Mouse (Mus musculus): ENCODE measurements at regions not wholly inside any gene's neighbourhood (a gene's known extent, or its start where the extent isn't known, plus 50 kb on each side); places are given as distances from the start of the nearest gene placed in this dataset.

DNA sequence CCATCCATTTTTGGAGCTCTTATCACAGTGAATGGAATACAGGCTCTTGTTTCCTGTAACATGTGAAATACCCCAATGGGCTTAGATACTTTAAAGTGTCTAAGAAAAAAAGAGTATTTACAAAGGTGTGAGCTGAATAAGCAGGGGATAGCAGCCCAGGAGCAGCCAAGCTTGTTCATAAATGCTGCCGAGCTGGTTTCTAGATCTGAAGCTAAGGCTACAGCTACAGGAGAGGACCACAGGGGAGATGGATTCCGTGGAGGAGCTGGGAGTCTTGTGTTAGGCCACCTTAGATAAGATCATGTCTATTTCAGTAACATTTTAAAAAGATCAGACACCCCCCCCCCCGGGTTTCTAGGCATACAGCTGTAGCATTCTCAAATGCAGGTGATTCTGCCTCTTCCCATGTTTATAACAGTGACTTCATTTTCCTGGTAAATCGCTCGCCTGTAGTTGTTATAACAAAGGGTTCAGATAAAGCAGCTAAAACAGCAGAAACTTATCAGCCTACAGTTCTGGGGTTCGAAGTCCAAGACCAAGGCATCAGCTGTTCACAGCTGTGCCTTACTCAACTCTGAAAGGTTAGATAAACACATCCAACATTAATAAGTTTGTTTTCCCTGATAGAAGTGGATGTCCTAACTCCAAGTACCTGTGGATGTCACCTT lies 131.9 kb downstream of the Tex36 start:
- in situ Hi-C loops (cut with MboI, MseI): loop anchor here in 1 of 2 experiments (10.0 kb wide), 1 partner anchor 435 kb away; no protein-coding TSS in a partner anchor

DNA sequence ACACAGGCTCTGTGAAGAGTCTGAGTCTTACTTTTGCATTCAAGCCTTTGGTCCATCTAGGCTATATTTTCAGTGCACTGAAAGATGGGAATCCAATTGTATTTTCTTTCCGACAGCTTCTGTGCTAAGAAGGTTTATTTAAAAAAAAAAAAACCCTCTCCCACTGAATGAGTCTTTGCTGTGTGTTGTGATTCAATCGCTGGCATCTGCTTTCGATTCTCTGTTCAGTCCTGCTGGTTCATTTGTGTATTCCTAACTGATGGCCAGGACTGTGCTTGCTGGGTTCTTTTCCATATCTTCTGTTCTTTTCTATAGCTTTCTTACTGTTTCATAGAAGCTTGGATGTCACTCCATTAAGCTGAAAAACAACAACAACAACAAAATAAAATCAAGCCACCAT lies 132.9 kb downstream of the Tex36 start:
- in situ Hi-C loops (cut with MboI, MseI): no loop called here

DNA sequence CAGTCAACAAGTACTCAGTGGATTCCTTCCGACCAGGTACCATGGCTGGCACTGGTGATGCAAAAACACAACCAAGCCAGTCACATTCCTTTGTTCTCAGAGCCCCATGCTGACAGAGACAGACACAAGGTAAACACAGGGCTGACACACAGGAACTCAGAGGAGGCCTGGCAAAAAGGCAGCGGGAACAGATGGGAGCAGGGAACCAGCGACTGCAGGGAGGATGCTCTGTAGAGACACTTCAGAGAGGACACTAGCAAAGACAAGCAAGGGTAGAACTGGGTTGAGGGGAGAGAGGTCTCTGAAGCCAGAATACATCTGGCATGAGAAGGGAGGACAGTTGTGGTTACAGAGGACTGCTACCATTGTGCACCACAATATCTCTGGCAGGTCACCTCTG lies 133.6 kb downstream of the Tex36 start:
- in situ Hi-C loops (cut with MboI, MseI): no loop called here

DNA sequence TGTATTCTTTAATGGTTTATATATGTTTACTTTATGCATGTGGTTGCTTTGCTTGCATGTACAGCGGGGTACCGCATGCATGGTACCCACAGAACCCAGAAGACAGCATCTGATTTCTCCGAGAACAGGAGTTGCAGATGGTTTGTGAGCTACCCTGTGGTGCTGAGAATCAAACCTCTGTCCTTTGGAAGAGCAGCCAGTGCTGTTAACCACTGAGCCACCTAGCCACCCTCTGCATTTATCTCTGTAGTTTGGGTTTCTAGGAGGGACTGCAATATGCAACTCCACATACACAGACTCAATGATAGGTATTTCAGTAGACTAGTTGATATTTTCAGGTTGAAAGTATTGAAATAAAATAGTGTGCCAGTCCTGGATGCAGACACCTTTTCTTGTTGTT lies 134.4 kb downstream of the Tex36 start:
- in situ Hi-C loops (cut with MboI, MseI): no loop called here

DNA sequence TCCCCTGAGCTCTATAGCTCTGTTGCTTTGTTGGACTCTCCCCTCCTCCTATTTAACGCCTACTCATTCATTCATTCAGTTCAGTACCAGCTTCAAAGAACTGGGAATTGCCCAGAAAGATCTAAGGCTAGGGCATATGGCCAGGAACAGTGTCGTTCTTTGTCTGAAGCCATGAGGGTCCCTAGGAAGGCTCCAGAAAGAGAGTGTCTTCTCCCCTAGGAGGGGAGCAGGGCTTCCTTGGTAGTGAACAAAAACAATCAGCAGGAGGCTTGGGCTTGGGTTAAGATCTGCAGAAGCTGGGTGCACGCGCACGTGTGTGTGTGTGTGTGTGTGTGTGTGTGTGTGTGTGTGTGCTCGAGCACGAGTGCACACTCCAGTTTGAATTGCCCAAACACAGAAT lies 142.7 kb downstream of the Tex36 start:
- in situ Hi-C loops (cut with MboI, MseI): no loop called here

DNA sequence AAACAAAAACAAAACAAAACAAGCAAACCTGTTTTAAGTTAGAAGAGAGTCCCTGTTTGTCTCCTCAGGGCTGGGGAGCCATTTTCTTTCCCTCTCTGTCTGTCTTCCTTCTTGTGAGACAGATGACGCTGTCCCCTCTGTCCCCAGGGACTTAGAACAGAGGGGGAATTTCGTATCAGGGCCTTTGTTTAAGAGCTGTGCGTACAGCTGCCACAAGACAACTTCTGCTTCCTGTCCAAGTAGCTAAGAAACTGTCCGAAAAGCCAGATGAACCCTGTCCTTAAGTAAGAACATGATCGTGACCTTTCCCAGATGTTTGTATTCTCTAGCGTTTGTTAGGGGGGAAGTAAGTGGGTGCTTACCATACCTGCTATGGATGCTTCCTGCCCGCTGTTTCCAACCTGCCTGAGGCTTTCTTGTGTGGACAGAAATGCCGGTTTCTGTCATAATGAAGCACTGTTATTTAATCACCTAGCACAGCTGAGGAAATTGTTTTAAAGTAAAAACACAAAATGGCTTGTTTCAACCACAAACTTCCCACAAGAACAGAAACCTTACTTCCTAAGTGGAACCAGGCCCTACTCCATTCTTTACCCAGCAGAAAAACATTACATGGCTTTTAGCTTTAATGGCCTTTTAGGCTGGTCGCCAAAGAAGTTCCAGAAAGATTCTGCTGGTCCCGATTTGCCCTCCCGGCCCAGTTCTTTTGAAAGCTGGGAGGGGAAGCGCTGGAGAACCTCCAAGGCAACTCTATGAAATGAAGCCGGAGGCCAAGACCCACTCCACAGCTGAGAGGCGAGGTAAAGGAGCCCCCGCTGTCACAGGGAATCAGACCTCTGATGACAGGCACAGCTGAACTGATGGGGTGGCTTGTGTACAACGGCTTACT lies 144.3 kb downstream of the Tex36 start:
- in situ Hi-C loops (cut with MboI, MseI): no loop called here

DNA sequence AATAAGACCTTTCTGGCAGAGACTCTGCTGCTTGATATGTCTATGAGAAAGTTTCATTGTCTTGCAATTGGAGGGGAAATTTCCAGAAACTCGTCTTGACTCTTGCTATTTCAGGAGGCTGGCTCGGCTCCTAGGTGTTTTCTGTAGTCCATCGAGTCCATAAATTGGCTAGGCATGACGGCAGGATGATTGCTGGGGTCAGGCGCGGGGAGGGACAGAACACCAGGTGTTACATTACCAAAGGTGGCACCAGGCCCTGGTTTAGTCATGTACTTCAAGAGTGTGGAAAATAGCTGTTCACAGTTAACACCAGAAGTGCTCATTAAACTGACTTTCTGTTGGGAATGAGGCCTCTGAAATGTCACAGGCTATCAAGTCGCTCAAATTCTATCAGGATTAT lies 151.7 kb downstream of the Tex36 start:
- in situ Hi-C loops (cut with MboI, MseI): no loop called here

DNA sequence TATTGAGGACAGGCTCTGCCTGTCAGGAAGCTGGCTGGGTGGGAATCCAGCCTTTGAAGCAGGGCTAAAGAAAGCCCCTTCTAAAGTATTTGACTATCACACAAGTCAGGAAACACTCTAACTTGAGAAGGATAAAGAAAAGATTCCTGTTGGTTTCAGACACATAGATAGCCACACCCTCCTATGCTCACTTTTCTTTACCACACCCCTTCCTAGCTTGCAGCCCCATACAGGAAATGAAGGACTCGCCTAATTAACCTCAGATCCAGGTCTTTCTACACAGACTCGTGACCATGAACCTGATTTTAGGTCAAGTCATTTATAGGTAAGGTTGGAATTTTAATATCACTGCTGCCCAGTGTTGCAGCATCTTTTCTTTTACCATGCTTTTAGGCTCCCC lies 154.9 kb downstream of the Tex36 start:
- in situ Hi-C loops (cut with MboI, MseI): no loop called here

DNA sequence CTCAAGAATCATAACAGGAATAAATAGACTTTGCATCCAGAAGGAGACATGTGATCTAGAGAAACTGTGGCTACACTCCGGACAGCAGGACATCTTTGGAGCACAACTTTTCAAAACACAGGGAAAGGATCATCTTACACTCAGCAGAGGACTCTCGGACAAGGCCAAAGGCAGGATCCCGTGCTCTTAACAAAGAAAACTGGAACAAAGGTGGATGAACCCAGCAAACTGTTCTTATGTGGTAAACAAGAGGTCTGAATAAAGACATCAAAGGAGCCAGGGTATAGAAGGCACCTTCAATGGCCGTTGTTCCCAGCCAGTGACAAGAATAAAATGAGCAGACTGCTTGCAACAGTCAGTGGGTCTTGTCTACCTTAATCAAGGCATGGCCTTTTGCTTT lies 160.3 kb downstream of the Tex36 start:
- in situ Hi-C loops (cut with MboI, MseI): no loop called here

DNA sequence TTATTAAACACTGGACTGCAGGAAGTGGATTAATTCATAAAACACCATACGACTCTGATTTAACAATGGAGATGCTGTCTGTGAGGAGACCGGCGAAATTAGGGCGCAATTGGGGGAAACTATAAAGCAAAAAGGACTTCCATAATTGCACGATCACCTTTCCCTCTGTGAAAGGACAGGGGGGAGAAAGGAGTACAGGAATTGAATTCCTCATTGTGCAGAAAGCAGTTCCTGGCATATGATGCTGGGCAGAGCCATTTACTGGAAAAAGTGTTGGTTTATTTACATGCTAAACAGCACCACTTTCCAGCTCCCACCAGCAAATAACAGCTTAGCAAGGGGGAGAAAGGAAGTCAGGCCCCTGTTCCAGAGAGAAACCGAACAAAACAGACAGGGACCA lies 160.8 kb downstream of the Tex36 start:
- in situ Hi-C loops (cut with MboI, MseI): no loop called here

DNA sequence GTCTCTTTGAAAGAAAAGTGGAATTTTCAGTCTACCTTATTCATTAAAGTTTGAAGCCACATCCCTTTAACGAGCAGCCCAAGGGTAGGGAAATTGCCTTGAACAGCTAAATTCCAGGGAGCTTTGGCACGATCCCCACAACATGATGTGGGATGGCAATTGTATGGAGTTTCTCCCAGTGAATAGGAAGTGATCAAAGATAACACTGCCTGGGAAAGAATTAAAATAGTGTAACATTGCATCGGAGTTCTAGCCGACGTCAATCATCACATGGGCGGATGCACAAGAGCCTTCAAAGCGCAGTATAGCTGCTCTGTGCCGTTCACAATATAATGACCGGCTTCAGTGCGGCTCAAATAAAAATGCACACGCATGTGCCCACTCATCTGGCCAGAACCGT lies 161.2 kb downstream of the Tex36 start:
- in situ Hi-C loops (cut with MboI, MseI): no loop called here

DNA sequence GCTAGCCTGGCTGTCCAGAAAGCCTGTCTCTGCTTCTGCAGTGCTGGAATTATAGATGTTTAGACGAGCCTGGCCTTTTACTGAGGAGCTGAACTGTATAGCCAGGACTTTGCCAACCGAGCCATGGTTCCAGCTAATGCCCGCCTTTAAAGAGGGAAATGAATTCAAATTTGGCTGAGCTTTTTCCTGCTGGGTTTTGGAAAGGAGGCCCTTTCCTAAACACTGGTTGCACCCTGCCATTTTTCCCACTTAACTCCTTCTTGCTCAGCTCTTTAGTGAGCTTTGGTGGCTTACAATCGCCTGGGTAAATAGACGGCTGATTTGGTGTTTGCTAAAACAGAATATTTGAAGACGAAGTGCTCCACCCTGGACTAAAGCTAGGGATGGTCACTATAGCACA lies 161.9 kb downstream of the Tex36 start:
- in situ Hi-C loops (cut with MboI, MseI): no loop called here

DNA sequence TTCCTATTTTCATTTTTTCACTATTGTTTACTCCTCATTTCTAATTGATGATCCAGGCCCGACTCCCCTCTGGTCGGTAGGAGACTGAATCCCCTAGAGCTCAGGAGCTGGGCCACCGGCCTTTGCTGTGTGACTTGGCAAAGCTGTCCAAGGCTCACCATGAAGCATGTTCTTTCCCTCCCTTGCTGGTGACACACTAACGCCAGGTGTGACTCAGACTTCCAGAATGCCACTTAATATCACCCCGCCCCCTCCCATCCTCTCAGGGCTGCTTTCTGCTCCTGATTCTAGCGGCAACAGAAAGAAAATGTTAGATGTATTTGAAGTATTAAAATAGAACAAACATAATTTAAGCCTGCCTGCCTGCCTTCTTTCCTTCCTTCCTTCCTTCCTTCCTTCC lies 163.3 kb downstream of the Tex36 start:
- in situ Hi-C loops (cut with MboI, MseI): no loop called here

DNA sequence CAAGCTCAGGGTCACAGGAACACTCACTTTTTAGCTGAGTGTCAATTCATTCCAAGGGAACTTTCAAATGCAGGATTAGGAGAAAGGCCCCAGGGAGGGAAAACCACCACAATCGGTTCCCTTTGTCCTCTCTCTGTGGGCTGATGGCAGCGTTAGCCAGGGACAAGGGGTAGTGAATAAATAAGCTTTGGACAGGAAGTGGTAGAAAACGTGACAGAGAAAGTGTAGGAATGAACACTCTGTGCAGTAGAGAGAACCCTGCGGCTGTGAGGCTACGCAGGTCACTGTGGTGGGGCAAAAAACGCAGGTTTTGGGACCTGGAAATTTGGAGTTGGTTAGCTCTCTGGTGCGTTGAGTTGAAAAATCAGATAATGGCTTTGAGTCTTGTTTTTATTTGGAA lies 164.1 kb downstream of the Tex36 start:
- in situ Hi-C loops (cut with MboI, MseI): no loop called here

DNA sequence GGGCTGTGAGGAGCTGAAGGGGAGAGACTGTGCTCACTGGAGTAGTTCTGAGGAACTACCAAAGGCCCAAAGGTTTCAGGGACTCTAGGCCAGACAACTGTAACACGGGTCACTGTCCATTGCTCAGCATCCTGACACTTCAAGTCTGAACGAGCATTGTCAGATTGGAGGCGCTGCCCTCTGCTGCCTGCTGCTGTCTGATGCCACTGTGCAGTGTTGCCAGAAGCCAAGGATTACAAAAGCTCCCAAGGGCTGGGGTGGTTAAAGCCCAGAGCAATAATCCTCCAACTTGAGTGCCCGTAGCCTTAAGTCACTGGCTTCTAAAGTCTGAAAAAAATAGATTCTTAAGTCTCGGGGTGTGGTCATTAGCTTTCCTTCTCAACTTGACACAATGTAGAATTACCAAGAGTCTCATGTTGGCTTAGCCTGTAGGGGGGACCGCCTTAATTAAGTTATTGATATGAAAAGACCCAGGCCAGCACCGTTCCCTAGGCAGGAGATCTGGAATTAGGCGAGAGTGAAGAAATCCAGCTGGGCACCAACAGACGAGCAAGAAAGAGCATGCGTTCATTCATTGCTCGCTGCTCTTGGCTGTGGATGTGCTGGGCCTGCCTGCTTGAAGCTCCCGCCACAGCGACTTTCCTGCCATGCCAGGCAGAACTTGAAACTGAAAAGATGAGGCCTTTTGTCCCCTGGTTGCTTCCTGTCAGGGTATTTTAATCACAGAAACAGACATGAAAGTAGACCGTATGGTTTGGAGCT lies 166.2 kb downstream of the Tex36 start:
- in situ Hi-C loops (cut with MboI, MseI): no loop called here

DNA sequence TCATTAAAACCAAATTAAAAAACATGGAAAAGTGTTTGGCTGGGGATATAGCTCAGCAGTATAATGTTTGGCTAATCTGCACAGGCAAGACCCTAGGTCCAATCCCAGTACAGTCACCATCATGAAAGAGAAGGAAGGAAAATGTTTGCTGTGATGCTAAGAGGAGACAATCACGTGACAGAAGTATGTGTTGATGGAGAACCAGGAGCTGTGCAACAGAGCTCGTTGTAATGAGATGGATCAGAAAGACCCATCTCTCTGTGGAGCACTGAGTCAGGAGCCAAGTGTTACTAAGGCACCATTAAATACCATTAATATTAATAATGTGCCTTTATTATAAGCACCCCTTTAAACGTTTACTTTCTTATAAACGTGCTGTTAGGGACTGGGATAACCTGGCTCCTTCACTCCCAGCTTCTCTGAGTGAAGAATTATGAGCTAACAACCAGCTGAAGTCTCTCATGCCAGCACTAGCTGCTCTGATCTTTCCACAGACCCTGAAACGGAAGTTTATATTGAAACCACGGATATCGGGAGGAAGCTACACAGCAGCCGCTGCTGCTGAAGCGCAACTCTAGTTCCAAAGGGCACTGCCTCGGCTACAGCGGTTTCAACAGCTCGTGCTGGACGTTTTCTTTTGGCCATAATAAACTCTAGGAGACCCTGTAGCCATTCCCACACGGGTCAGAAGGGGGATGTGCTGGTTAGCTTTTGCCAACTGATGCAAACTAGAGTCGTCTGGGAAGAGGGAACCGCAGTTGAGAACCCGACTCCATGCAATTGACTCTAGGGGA lies 167.7 kb downstream of the Tex36 start:
- in situ Hi-C loops (cut with MboI, MseI): no loop called here

DNA sequence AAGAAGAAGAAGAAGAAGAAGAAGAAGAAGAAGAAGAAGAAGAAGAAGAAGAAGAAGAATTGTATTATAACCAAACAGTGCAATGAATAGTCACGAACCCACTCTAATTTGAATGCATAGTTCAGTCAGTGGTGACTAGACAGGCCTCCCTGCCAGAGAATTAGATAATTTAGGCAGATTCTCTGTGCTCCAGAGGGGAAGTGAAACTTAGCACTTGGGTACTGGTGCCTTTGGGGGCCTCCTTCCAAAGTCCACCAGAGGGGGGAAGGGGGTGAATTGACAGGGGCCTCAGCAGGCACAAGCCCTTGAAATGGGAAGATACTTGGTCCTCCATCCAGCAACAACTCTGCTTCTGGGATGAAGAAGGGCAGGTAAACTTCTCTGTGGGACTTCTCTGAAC lies 169.6 kb downstream of the Tex36 start:
- in situ Hi-C loops (cut with MboI, MseI): no loop called here

DNA sequence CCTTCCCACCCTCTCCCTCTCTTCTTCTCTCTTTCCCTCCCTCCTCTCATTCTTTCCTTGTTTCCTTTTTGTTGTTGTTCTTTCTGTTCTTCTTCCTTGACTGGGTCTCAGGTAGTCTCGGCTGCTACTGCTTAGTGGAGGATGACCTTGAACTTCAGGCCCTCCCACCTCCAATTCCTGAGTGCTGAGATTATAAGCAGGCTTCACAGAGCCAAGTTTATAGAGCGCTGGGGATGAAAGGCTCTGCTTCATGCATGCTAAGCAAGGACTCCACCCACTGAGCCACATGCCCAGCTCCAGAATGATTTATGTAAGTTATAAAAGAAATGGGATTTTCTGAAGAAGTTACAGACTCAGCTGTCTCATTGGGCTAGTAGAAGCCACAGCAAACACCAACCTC lies 199.9 kb downstream of the Tex36 start:
- in situ Hi-C loops (cut with MboI, MseI): loop anchor here in 1 of 2 experiments (10.0 kb wide), 1 partner anchor 1943 kb away; no protein-coding TSS in a partner anchor

DNA sequence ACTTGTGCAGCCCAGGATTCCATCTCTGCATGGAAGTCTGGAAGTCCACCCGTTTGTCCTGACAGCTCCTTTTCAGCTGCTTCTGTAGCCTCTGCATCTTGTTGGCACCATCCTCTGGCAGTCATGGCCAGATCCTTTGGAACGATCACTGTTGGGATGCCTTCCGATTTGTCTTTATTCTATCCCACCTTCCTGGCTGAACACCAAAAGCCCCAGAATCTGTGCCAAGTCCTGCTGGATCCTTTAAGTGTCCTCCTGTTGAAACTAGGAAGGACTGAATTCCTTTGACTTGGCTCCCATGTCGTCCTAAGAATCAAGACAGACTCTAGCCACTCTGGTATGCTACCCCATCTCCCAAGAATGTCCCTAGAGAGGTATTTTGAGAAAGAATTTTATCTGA lies 201.3 kb downstream of the Tex36 start:
- in situ Hi-C loops (cut with MboI, MseI): loop anchor here in 1 of 2 experiments (10.0 kb wide), 1 partner anchor 1944 kb away; no protein-coding TSS in a partner anchor

DNA sequence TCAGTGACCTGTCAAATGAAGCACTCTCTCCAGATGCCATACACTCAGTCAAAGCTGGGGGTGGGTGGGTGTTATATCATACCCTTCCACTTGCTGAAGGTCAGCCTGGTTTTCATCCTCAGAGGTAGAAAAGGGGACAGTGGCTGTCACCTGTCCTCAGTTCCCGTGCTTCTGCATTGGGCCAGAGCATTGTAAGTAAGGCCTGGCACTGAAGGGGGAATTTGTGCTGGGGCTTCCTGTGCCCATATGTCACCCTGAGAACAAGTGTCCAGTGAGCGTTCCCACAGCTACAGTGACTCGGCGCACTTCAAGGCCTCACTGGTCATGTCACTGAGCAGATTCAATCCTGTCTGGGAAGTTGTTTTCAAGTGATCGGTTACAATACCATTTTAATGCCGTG lies 213.2 kb downstream of the Tex36 start:
- in situ Hi-C loops (cut with MboI, MseI): no loop called here

DNA sequence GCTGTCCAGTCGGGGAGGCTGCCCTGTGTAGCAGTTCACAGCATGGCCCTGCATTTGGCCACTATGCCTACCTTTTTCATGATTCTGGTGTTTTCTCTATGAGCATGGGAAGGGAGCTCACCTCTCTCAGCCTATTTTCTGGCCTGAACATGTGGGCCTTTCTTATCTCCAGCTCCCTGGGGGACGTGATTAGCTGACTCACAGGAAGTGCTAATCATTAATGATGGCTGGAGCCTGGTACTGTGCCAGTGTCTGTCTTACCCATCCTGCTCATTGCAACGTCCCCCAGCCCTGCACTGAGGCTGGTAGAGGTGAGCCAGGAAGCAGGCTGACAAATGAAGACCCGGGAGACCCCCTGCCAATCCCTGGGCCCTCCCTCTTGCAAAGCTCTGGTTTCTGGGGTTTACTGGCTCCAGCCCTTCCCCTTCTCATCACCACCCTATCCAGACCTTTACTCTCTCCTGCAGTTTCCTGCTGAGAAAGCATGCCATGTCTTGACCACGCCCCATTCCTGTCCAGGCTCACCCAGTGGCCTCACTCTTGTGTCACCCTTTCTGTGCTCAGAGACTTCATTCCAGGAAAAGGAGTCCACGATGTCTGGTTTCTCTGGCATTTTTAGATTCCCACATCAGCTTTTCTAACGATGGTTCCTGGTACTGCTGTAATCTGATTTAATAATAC lies 219.8 kb downstream of the Tex36 start:
- in situ Hi-C loops (cut with MboI, MseI): no loop called here
